Mouse (Mus musculus) erythroblast, embryonic 14.5 days (primary cell): ENCODE data around the gene Gck. TPM values are rescaled to one million over a fixed set of nuclear protein-coding genes. Genes with fewer than 3 reads are reported as not detected.

ENCODE experiments used
- H3K27me3 ChIP-seq: 2 replicates; pipeline ENCODE4 v1.6.1; 2012; ENCODE audit warnings: inconsistent platforms; ENCODE audit not compliant: control insufficient read depth
- H3K36me3 ChIP-seq: 2 replicates; pipeline ENCODE4 v1.6.1; 2012; ENCODE audit warnings: mild to moderate bottlenecking, inconsistent platforms; ENCODE audit not compliant: control insufficient read depth
- H3K4me1 ChIP-seq: 2 replicates; pipeline ENCODE4 v1.6.1; 2012; ENCODE audit warnings: inconsistent platforms; ENCODE audit not compliant: control insufficient read depth
- H3K4me3 ChIP-seq: replicated peaks from 2 replicates; pipeline ENCODE3; 2012; ENCODE audit warnings: moderate library complexity, mild to moderate bottlenecking, inconsistent platforms
- H3K9me3 ChIP-seq: 2 replicates; pipeline ENCODE4 v1.6.1; 2012; ENCODE audit warnings: low read length, inconsistent platforms, mixed read lengths; ENCODE audit not compliant: control insufficient read depth
- GATA1 ChIP-seq: IDR thresholded peaks from 2 replicates; pipeline ENCODE4 v1.6.1; 2012; ENCODE audit warnings: low read length, inconsistent platforms, mixed read lengths
- TAL1 ChIP-seq: IDR thresholded peaks from 3 replicates; pipeline ENCODE4 v1.6.1; 2012; ENCODE audit warnings: low read length, inconsistent platforms, mixed read lengths
- polyA plus RNA-seq: library from polyadenylated mRNA; stranded (reverse); fragments of >175 nt; gene quantifications from 2 replicates; pipeline ENCODE4 v1.2.3, GENCODE M21; 2012

Gck gene
- polyA plus RNA-seq, 1 experiment: not detected

GRCm38 (mm10) chr11:5861678-5862393 lies 88.0 kb downstream of the Gck start, which contains the start of gene Aebp1:
TSS of gene Aebp1 (plus strand) at chr11:5861947.
- Histone ChIP-seq H3K9me3 (peaks cover 9% of the 10 kb centered on the region), H3K36me3 (no peaks in the 10 kb centered on the region; the same call in 1 of the 2 replicates), H3K27me3 (peaks cover 33% of the 10 kb centered on the region), H3K4me3 (peak within 1 kb of the TSS; percentile 44), H3K4me1 (no peaks in the 10 kb centered on the region)
- no peak for TF ChIP-seq GATA1
- no peak for TF ChIP-seq TAL1

- H3K4me3 ChIP-seq: no peak overlapping the region
- H3K27me3 ChIP-seq: peaks cover 33% of the 10 kb centered on the region
- TF ChIP-seq TAL1 (no peak), GATA1 (no peak)
- no peaks in the 10 kb centered on the region for H3K36me3 ChIP-seq
- H3K9me3 ChIP-seq: peaks cover 9% of the 10 kb centered on the region
- no peaks in the 10 kb centered on the region for H3K4me1 ChIP-seq
These were observed 89.2 kb downstream of the Gck start for GRCm38 (mm10) chr11:5860639-5861038.

GRCm38 (mm10) chr11:5859883-5860550 lies 89.9 kb downstream of the Gck start:
- no peak for TF ChIP-seq TAL1
- no peak for TF ChIP-seq GATA1
- H3K4me3 ChIP-seq: no peak overlapping the region
- H3K36me3 ChIP-seq: no peaks in the 10 kb centered on the region
- H3K27me3 ChIP-seq: peaks cover 33% of the 10 kb centered on the region
- H3K4me1 ChIP-seq: no peaks in the 10 kb centered on the region
- H3K9me3 ChIP-seq: peaks cover 9% of the 10 kb centered on the region

GRCm38 (mm10) chr11:5858723-5859122 lies 91.2 kb downstream of the Gck start:
- H3K9me3 ChIP-seq: peaks cover 9% of the 10 kb centered on the region

DNA sequence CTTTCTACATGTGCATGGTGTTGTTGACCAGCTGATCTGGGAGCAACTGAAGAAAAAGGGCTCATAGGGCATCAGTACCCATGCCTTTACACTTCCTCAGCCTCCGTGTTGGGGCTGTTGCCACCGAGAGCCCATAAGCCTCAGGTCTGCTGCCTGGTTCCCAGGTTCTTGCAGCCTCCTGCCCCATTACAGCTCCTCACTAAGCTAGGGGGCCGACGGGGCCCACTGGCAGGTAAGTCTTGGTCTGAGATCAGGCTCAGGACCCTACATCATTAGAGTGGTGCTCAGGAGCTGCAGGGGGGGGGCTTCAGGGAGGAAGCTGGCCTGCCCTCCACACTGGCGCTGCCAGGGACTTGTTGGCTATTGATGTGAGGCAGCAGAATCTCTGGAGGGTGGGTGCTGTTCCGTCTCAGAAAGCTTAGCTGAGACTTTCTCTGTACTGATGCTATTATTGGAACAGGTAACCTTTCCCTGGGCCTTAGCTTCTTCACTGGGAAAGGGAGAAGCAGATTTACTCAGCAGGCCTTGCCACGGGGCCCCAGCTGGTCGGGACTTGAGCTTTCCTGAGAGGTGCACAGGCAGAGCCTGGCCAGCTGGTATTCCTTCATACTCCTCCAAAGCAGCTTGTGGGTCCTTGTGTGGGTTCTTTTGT lies 93.3 kb downstream of the Gck start:
- no peaks in the 10 kb centered on the region for H3K4me1 ChIP-seq
- TF ChIP-seq TAL1 (no peak), GATA1 (no peak)
- no peaks in the 10 kb centered on the region for H3K36me3 ChIP-seq
- H3K4me3 ChIP-seq: no peak overlapping the region
- peaks cover 9% of the 10 kb centered on the region for H3K9me3 ChIP-seq
- H3K27me3 ChIP-seq: peaks cover 16% of the 10 kb centered on the region

More at GRCm38 (mm10) chr11:5858723-5859122, 91.2 kb downstream of the Gck start:
- Histone ChIP-seq H3K4me3 (no peak overlapping the region), H3K36me3 (no peaks in the 10 kb centered on the region), H3K27me3 (peaks cover 33% of the 10 kb centered on the region), H3K4me1 (no peaks in the 10 kb centered on the region)
- no peak for TF ChIP-seq TAL1
- TF ChIP-seq GATA1: no peak

DNA sequence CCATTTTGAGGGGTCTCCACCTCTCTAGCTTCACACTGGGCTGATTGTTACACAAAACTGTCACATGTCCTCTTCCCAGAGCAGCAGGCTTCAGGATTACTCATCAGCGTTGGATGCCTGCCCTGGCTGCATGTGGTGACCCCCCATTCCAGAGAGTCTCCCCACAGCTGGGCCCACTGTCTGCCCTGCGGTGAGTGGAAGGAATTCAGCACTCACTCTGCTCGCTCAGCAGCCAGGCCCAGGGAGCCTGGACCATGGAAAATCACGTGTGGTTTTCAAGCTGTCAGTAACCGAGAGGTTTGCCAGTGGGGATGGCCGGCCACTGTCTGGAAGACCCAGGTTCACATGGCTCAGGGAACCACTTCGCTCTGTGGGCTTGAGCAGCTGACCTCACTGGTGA lies 94.0 kb downstream of the Gck start:
- H3K9me3 ChIP-seq: peaks cover 9% of the 10 kb centered on the region
- no peak overlapping the region for H3K4me3 ChIP-seq
- peaks cover 9% of the 10 kb centered on the region for H3K27me3 ChIP-seq
- TF ChIP-seq TAL1: no peak
- TF ChIP-seq GATA1: no peak
- no peaks in the 10 kb centered on the region for H3K4me1 ChIP-seq
- H3K36me3 ChIP-seq: no peaks in the 10 kb centered on the region

DNA sequence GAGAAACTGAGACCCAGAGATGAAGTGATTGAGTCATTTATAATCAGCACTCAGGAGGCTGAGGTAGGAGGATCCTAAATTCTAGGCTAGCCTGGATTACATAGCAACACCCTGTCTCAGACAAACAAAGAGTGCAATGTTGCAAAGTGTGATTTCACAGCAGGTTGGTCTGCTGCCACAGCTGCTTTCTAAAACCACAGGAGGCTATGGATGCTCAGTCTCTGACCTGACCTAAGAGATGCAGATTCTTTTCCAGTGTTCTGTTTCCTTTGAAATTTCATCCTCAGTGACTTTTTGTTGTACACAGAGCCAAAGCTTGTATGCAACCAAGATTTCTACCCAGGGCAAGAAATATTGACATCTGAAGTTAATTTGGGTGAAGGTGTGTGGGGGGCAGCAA lies 94.4 kb downstream of the Gck start:
- H3K9me3 ChIP-seq: peaks cover 9% of the 10 kb centered on the region
- H3K27me3 ChIP-seq: peaks cover 5% of the 10 kb centered on the region
- H3K4me3 ChIP-seq: no peak overlapping the region
- H3K36me3 ChIP-seq: no peaks in the 10 kb centered on the region
- no peaks in the 10 kb centered on the region for H3K4me1 ChIP-seq
- TF ChIP-seq GATA1: no peak
- TF ChIP-seq TAL1: no peak

DNA sequence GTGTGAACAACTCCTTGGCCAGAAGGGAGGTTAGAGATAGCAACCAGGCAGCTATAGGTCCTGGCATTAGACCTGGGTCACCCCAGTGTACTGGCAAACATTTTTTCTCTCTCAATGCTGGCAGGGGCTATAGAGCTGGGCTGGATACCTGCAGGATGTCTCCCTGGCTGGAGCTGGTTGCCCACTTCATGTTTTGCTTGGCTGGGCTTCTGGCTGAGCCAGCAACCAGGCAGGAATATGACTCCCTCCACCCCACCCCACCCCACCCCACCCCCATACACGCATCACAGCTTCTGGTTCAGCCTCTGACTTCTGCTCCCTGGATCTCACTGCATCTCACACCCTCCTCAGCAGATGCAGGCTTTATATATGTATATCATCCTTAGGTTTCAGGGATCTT lies 97.6 kb downstream of the Gck start:
- Histone ChIP-seq H3K27me3 (no peaks in the 10 kb centered on the region), H3K9me3 (no peaks in the 10 kb centered on the region), H3K36me3 (no peaks in the 10 kb centered on the region), H3K4me3 (no peak overlapping the region), H3K4me1 (no peaks in the 10 kb centered on the region)
- TF ChIP-seq GATA1: no peak
- TF ChIP-seq TAL1: no peak

DNA sequence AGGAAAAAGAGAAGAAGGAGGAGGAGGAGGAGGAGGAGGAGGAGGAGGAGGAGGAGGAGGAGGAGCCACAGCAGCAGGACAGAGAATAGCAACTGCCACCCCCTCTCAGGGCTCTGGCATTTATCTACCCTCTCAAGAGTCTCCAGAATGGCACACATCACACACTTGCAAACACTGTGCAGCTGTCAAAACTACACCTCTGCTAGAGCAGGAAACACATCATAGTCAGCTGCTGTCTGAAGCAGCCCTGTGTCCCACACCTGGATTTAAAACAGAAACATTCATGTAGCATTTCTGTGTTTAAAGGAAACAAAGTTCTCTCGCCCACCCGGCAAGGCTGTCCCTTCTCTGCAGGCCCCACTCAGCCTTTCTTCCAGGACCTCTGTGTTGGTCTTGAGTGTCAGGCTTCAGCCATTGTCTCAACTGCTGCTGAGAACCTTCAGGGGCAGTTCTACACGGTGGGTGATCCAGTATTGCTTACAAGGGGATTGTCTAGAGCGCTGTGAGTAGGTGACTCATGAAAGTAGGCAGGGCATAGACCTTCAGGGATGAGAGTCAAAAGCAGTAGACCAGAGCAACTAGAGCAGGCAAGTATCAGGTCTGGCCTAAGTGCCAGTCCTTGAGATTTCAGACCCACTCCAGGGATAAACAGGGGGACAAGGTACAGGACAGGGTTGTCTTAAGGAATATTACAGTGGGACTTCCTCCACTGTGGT lies 98.7 kb downstream of the Gck start:
- H3K27me3 ChIP-seq: no peaks in the 10 kb centered on the region
- H3K4me3 ChIP-seq: no peak overlapping the region

More for the DNA sequence above, 98.7 kb downstream of the Gck start:
- Histone ChIP-seq H3K9me3 (peaks cover 2% of the 10 kb centered on the region; the same call in 1 of the 2 replicates), H3K36me3 (no peaks in the 10 kb centered on the region), H3K4me1 (no peaks in the 10 kb centered on the region)
- TF ChIP-seq GATA1 (no peak), TAL1 (no peak)

Other genes starting within 250 kb of the Gck start
- gene Mrps24, start 234.4 kb downstream of the Gck start, polyA plus RNA-seq: 10.8 and 14.0 TPM in 2 replicates
- 0.40 and 0.51 TPM in 2 replicates for gene Urgcp, start 187.7 kb downstream of the Gck start, polyA plus RNA-seq
- gene Dbnl, start 161.6 kb downstream of the Gck start, polyA plus RNA-seq: 5.7 and 5.8 TPM in 2 replicates
- gene Pgam2, start 146.3 kb downstream of the Gck start, polyA plus RNA-seq: not detected in 2 replicates
- 0.09 and 0.13 TPM in 2 replicates for gene Polm, start 112.1 kb downstream of the Gck start, polyA plus RNA-seq
- gene Aebp1, start 88.1 kb downstream of the Gck start, polyA plus RNA-seq: 0.02 TPM in 1 of 2 replicates, not detected in the other
- gene Pold2, start 71.8 kb downstream of the Gck start, polyA plus RNA-seq: 23.0 and 25.9 TPM in 2 replicates
- 0.56 and 0.86 TPM in 2 replicates for gene Myl7, start 51.3 kb downstream of the Gck start, polyA plus RNA-seq
- 0.60 and 1.2 TPM in 2 replicates for gene Ykt6, start 5.6 kb upstream of the Gck start, polyA plus RNA-seq
- gene Camk2b, start 116.3 kb upstream of the Gck start, polyA plus RNA-seq: not detected in 2 replicates
- gene A730071L15Rik, start 249.9 kb upstream of the Gck start, polyA plus RNA-seq: not detected in 2 replicates